Mouse (Mus musculus) B cell, adult (primary cell): Measurements from ENCODE around the gene Hoxc9. TPM values are rescaled to one million over a fixed set of nuclear protein-coding genes. Genes with fewer than 3 reads are reported as not detected.

Source experiments
- total RNA-seq: library from RNA; stranded (reverse); gene quantifications from 4 replicates; pipeline ENCODE4 v1.2.4, GENCODE M21; 2023; ENCODE audit not compliant: inconsistent age

The Hoxc9 gene
- total RNA-seq = not detected in 4 replicates

GRCm38 (mm10) chr15:102976171-102976570, at the start of gene Hoxc9:
Gene Hoxc9 (plus strand): TSS chr15:102976439.

GRCm38 (mm10) chr15:102936279-102936972, 39.8 kb upstream of the Hoxc9 start, which contains the start of gene Hoxc12:
Gene Hoxc12 (plus strand): TSS chr15:102936757.

DNA sequence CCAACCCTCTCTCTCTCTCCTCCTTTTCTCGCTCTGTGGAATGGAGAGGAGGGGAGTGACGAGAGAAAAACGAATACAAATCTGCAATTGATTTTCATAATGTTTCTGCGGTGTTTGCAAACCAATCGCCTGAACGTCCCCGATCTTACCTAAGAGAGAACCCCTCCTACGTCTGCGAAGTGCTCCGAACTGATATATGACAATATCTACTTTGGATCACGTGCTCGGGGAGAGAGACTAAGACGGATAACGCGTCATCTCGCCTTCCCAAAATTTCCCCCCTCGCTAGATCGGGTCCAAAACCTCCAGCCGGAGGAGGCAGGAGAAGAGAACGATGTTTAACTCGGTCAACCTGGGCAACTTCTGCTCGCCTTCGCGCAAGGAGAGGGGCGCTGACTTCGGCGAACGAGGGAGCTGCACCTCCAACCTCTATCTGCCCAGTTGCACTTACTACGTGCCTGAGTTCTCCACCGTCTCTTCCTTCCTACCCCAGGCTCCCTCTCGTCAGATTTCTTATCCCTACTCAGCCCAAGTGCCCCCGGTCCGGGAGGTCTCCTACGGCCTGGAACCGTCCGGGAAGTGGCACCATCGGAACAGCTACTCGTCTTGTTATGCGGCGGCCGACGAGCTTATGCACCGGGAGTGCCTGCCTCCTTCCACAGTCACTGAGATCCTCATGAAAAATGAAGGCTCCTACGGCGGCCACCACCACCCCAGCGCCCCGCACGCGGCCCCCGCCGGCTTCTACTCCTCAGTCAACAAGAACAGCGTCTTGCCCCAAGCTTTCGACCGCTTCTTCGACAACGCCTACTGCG, 21.8 kb upstream of the Hoxc9 start, which contains the start of gene Hoxc11:
Gene Hoxc11, plus strand, starts transcription at position 236 of the 815 bp plus-strand sequence.

DNA sequence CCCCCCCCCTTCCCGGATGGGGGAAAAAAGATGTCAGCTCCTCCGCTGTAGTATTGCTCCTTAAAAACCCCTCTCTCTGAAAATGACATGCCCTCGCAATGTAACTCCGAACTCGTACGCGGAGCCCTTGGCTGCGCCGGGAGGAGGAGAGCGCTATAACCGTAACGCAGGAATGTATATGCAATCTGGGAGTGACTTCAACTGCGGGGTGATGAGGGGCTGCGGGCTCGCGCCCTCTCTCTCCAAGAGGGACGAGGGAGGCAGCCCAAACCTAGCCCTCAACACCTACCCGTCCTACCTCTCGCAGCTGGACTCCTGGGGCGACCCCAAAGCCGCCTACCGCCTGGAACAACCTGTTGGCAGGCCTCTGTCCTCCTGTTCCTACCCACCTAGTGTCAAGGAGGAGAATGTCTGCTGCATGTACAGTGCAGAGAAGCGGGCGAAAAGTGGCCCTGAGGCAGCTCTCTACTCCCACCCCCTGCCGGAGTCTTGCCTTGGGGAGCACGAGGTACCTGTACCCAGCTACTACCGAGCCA, 9.4 kb upstream of the Hoxc9 start, which contains the start of gene Hoxc10:
Gene Hoxc10, plus strand, starts transcription at position 21 of the 536 bp plus-strand sequence.

DNA sequence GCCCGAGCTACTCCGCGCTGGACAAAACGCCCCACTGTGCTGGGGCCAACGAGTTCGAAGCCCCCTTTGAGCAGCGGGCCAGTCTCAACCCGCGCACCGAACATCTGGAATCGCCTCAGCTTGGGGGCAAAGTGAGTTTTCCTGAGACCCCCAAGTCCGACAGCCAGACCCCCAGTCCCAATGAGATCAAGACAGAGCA, 9.0 kb upstream of the Hoxc9 start, which contains the start of gene Hoxc5:
Gene Hoxc5, plus strand, starts transcription at position 132 of the 199 bp plus-strand sequence.

DNA sequence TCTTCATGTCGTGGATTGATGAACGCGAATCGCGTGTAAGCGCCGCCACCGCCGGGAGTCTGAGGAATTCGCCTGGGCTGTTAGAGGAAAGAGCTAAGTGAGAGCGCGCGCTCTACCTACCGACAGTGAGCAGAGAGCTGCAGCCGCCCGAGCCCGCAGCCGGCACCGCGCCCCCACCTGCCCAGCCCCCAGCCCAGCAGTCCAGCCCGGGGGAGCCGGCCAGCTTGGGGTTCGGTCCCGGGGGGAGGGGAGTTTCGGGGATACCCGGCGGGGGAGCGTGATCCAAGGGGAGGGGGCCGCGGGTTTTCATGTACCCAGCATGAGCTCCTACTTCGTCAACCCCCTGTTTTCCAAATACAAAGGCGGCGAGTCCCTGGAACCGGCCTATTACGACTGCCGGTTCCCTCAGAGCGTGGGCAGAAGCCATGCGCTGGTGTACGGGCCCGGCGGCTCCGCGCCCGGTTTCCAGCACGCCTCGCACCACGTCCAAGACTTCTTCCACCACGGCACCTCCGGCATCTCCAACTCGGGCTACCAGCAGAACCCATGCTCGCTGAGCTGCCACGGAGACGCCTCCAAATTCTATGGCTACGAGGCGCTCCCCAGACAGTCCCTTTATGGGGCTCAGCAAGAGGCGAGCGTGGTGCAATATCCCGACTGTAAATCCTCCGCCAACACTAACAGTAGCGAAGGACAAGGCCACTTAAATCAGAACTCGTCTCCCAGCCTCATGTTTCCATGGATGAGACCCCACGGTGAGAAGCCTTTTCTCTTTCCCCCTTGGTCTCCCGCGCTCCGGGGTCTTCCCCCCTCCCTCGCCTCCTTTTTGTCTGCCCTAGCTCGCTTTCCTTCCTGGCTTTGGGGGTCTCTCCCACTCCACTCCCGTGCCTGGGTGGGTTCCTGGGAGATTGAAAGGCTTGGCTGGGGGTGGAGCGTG, 14.5 kb downstream of the Hoxc9 start, which contains the start of gene Hoxc8:
Gene Hoxc8, plus strand, starts transcription at position 147 of the 937 bp plus-strand sequence.

GRCm38 (mm10) chr15:102997939-102998355, 21.7 kb downstream of the Hoxc9 start, which contains the start of gene Hoxc6:
Gene Hoxc6 (plus strand): TSS chr15:102998257.

DNA sequence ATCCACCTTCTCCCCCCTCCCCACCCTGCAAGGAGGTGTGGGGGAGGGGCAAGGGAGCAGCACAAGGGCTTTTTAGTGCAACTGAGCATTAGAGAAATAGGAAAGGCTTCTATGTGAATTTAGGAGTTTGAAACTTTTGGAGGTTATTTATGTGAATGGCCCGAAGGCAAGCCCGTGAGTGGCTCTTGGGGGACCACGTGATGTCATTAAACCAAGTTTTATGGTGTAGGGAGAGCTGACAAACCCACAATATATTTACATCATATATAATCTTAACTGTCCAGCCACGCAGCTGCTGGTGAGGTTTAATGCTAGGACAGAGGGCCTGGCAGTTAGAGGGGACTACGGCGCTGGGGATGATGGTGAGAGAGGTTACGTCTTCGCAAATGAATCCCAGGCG, 42.4 kb downstream of the Hoxc9 start, which contains the start of gene Hoxc4:
Gene Hoxc4, plus strand, starts transcription at position 299 of the 400 bp plus-strand sequence.

Other genes starting within 250 kb of the Hoxc9 start
- not detected in 4 replicates for gene Hoxc13, start 55.3 kb upstream of the Hoxc9 start, total RNA-seq
- not detected in 4 replicates for gene Hoxc12, start 39.7 kb upstream of the Hoxc9 start, total RNA-seq
- not detected in 4 replicates for gene Hoxc11, start 22.0 kb upstream of the Hoxc9 start, total RNA-seq
- gene Hoxc10, start 9.6 kb upstream of the Hoxc9 start, total RNA-seq = not detected in 4 replicates
- not detected in 4 replicates for gene Hoxc5, start 9.0 kb upstream of the Hoxc9 start, total RNA-seq
- gene Hoxc8, start 14.2 kb downstream of the Hoxc9 start, total RNA-seq = not detected in 4 replicates
- not detected in 4 replicates for gene Hoxc6, start 21.8 kb downstream of the Hoxc9 start, total RNA-seq
- gene Hoxc4, start 42.5 kb downstream of the Hoxc9 start, total RNA-seq = not detected in 4 replicates
- gene Smug1, start 190.7 kb downstream of the Hoxc9 start, total RNA-seq = 5.0 to 10.4 TPM (median 8.6 TPM) in 4 replicates